8 mouse cellular contexts compared by ENCODE assay signal in genomic region chr2:27572261-27572793, GRCm38 (mm10). TPM values are rescaled to one million over a fixed set of nuclear protein-coding genes. Genes with fewer than 3 reads are reported as not detected.
DNase-seq lines count a peak whose midpoint lies in the region; ATAC-seq and TF ChIP-seq lines count a peak whose summit lies in the region.

No protein-coding gene starts in this region.

- peak overlapping the region; percentile 39; the same call in 1 of the 2 replicates for H3K4me3 ChIP-seq in E14TG2a.4 (replicated peaks; ENCODE audit: low read length)
- no peak overlapping the region for H3K4me3 ChIP-seq in hindbrain, embryonic 12.5 days
- H3K4me3 ChIP-seq in limb, embryonic 14.5 days (replicated peaks; ENCODE audit: low read length), result no peak overlapping the region
- no peak overlapping the region for H3K4me3 ChIP-seq in stomach, embryonic 16.5 days (replicated peaks; ENCODE audit: low read length)

- no peaks in the 10 kb centered on the region for H3K27me3 ChIP-seq in E14TG2a.4 (ENCODE audit: insufficient read depth, low read length)
- peaks cover 22% of the 10 kb centered on the region for H3K27me3 ChIP-seq in hindbrain, embryonic 12.5 days
- no peaks in the 10 kb centered on the region for H3K27me3 ChIP-seq in limb, embryonic 14.5 days (ENCODE audit: control insufficient read depth, insufficient read depth, low read length)
- H3K27me3 ChIP-seq in stomach, embryonic 16.5 days (ENCODE audit: control insufficient read depth, insufficient read depth, low read length), result no peaks in the 10 kb centered on the region

- 55% methylated on average over 8 of the region's 8 CpGs for WGBS in hindbrain, embryonic 12.5 days
- WGBS in limb, embryonic 14.5 days, result 35% methylated on average over 8 of the region's 8 CpGs
- WGBS in stomach, embryonic 16.5 days, result 37% methylated on average over 8 of the region's 8 CpGs

- ATAC-seq in hindbrain, embryonic 12.5 days (ENCODE audit: low FRiP score), result peak; percentile 53
- ATAC-seq in limb, embryonic 14.5 days (ENCODE audit: low FRiP score, low read depth), result peak; percentile 17; the same call in 1 of the 2 replicates
- ATAC-seq in stomach, embryonic 16.5 days (ENCODE audit: insufficient read depth, low FRiP score), result 0 out of 2 replicates have a peak, but pooled peaks have one; percentile 27

- peaks cover 66% of the 10 kb centered on the region for H3K4me1 ChIP-seq in E14TG2a.4 (replicated peaks; ENCODE audit: low read depth, low read length)
- H3K4me1 ChIP-seq in hindbrain, embryonic 12.5 days, result peaks cover 23% of the 10 kb centered on the region
- peaks cover 28% of the 10 kb centered on the region for H3K4me1 ChIP-seq in limb, embryonic 14.5 days (ENCODE audit: control insufficient read depth, insufficient read depth, low read length)
- peaks cover 25% of the 10 kb centered on the region for H3K4me1 ChIP-seq in stomach, embryonic 16.5 days (ENCODE audit: control insufficient read depth, insufficient read depth, low read length)

- H3K4me2 ChIP-seq in hindbrain, embryonic 12.5 days (replicated peaks), result no peak overlapping the region
- H3K4me2 ChIP-seq in limb, embryonic 14.5 days (replicated peaks; ENCODE audit: low read depth, low read length, severe bottlenecking), result no peak overlapping the region
- no peak overlapping the region for H3K4me2 ChIP-seq in stomach, embryonic 16.5 days (ENCODE audit: low read depth, low read length)

- DNase-seq in embryo, embryonic 11 days, result peak; percentile 38
- no peak for DNase-seq in limb, embryonic 14.5 days (ENCODE audit: low spot score)
- no peak for DNase-seq in frontal cortex, postnatal 36 days (ENCODE audit: low spot score in 2 of 2)
- DNase-seq in thymus, postnatal 10 days (ENCODE audit: low spot score in 2 of 2), result no peak
- DNase-seq in urinary bladder, postnatal 25 days (ENCODE audit: low spot score), result no peak

- TF ChIP-seq CTCF in E14TG2a.4 (conservative IDR thresholded peaks at IDR 0.05; ENCODE audit: low read length), result no peak

- no peak overlapping the region; the same call in 1 of the 2 replicates for H3K27ac ChIP-seq in hindbrain, embryonic 12.5 days
- H3K27ac ChIP-seq in limb, embryonic 14.5 days (replicated peaks; ENCODE audit: low read depth, low read length), result peak overlapping the region; percentile 68
- H3K27ac ChIP-seq in stomach, embryonic 16.5 days (ENCODE audit: low read length), result 0 out of 2 replicates have a peak overlapping the region, but pooled peaks have one; percentile 21

- peaks cover 2% of the 10 kb centered on the region; the same call in 1 of the 2 replicates for H3K9me3 ChIP-seq in E14TG2a.4 (ENCODE audit: low read length)
- H3K9me3 ChIP-seq in hindbrain, embryonic 12.5 days (replicated peaks), result no peaks in the 10 kb centered on the region
- H3K9me3 ChIP-seq in limb, embryonic 14.5 days (ENCODE audit: control insufficient read depth, low read length), result no peaks in the 10 kb centered on the region
- no peaks in the 10 kb centered on the region for H3K9me3 ChIP-seq in stomach, embryonic 16.5 days (replicated peaks; ENCODE audit: control insufficient read depth, low read length)

- TF ChIP-seq POLR2A in limb, embryonic 14.5 days (IDR thresholded peaks at IDR 0.05; ENCODE audit: borderline replicate concordance, extremely low read depth, insufficient read depth, insufficient read length), result no peak

- no peak overlapping the region for H3K9ac ChIP-seq in hindbrain, embryonic 12.5 days
- H3K9ac ChIP-seq in limb, embryonic 14.5 days (ENCODE audit: low read depth, low read length, severe bottlenecking), result no peak overlapping the region
- H3K9ac ChIP-seq in stomach, embryonic 16.5 days (ENCODE audit: low read length), result no peak overlapping the region

- H3K36me3 ChIP-seq in E14TG2a.4 (ENCODE audit: insufficient read depth, low read length), result no peaks in the 10 kb centered on the region
- H3K36me3 ChIP-seq in hindbrain, embryonic 12.5 days, result no peaks in the 10 kb centered on the region
- H3K36me3 ChIP-seq in limb, embryonic 14.5 days (ENCODE audit: control insufficient read depth, insufficient read depth, low read length), result no peaks in the 10 kb centered on the region
- no peaks in the 10 kb centered on the region for H3K36me3 ChIP-seq in stomach, embryonic 16.5 days (ENCODE audit: control insufficient read depth, insufficient read depth, low read length)

RNA-seq across cellular contexts. Expression of gene Wdr5, which starts 57.4 kb away (rescaled TPM):
- polyA plus RNA-seq in hindbrain, embryonic 12.5 days (2016; fragmentation: Nextera tagmentation; extraction: Ambion mirVana), result 51.4 and 55.3 TPM in 2 replicates
- 64.2 and 66.0 TPM in 2 replicates for polyA plus RNA-seq in limb, embryonic 14.5 days (2012; rRNA removed)
- polyA plus RNA-seq in limb, embryonic 14.5 days (2014; fragmentation: Nextera tagmentation; extraction: Ambion mirVana), result 51.6 and 56.9 TPM in 2 replicates
- 45.6 TPM in 2 replicates for polyA plus RNA-seq in stomach, embryonic 16.5 days (2015; fragmentation: Nextera tagmentation; extraction: Ambion mirVana)
